In genomic region chr7:4420230-4420629, GRCm38 (mm10) we compare ENCODE assay signal across 28 mouse cellular contexts. TPM values are rescaled to one million over a fixed set of nuclear protein-coding genes. Genes with fewer than 3 reads are reported as not detected.
DNase-seq lines count a peak whose midpoint lies in the region; ATAC-seq lines count a peak whose summit lies in the region.
"Had no signal": no experiment of that assay in that cellular context is flagged by ENCODE, and none has a peak within 500 bp of the region (broad histone marks: within the 10 kb centered on the region; RNA-seq: fewer than 3 reads in every experiment).

No protein-coding gene starts in this region.

- H3K4me3 ChIP-seq in limb, embryonic 11.5 days (ENCODE audit: low read depth, low read length), result no peak overlapping the region
- no peak overlapping the region for H3K4me3 ChIP-seq in limb, embryonic 10.5 days
- H3K4me3 ChIP-seq: forebrain, embryonic 10.5 days; forebrain, embryonic 13.5 days; gastrocnemius, adult 2 months; heart, adult 2 months; heart, embryonic 12.5 days; heart, embryonic 15.5 days; hindbrain, embryonic 10.5 days; hindbrain, embryonic 13.5 days; intestine, embryonic 15.5 days had no signal

- H3K36me3 ChIP-seq in limb, embryonic 11.5 days (ENCODE audit: control insufficient read depth, insufficient read depth, low read length), result no peaks in the 10 kb centered on the region
- peaks cover 18% of the 10 kb centered on the region for H3K36me3 ChIP-seq in limb, embryonic 10.5 days
- no peaks in the 10 kb centered on the region for H3K36me3 ChIP-seq in splenic B cell, adult 2 months (ENCODE audit: control insufficient read depth, insufficient read depth, low read length, poor library complexity, severe bottlenecking)

- WGBS in limb, embryonic 11.5 days, result 64% methylated on average over 4 of the region's 4 CpGs
- 72% methylated on average over 4 of the region's 4 CpGs for WGBS in limb, embryonic 10.5 days

- H3K27me3 ChIP-seq in limb, embryonic 11.5 days (ENCODE audit: control insufficient read depth, insufficient read depth, low read length), result no peaks in the 10 kb centered on the region
- no peaks in the 10 kb centered on the region for H3K27me3 ChIP-seq in limb, embryonic 10.5 days (ENCODE audit: low read depth, poor library complexity, severe bottlenecking)
- H3K27me3 ChIP-seq in splenic B cell, adult 2 months (ENCODE audit: control insufficient read depth, insufficient read depth, low read length, poor library complexity, severe bottlenecking), result no peaks in the 10 kb centered on the region
- H3K27me3 ChIP-seq: forebrain, embryonic 13.5 days; heart, embryonic 12.5 days; heart, embryonic 15.5 days; hindbrain, embryonic 13.5 days; intestine, embryonic 15.5 days; Patski had no signal

- no peak for ATAC-seq in limb, embryonic 11.5 days (ENCODE audit: insufficient number of reproducible peaks, low FRiP score, low TSS enrichment, low read depth)
- ATAC-seq: CD4-positive, CD25-positive, alpha-beta regulatory T cell, adult 4 months; forebrain, embryonic 13.5 days; forebrain, postnatal 0 days; hindbrain, embryonic 16.5 days; intestine, embryonic 15.5 days; Patski had no signal

- no peaks in the 10 kb centered on the region for H3K4me1 ChIP-seq in limb, embryonic 11.5 days (ENCODE audit: control insufficient read depth, insufficient read depth, low read length)
- H3K4me1 ChIP-seq in limb, embryonic 10.5 days, result no peaks in the 10 kb centered on the region
- H3K4me1 ChIP-seq: forebrain, embryonic 10.5 days; forebrain, embryonic 13.5 days; heart, embryonic 12.5 days; heart, embryonic 15.5 days; hindbrain, embryonic 10.5 days; hindbrain, embryonic 13.5 days; intestine, embryonic 15.5 days had no signal

- no peak overlapping the region for H3K4me2 ChIP-seq in limb, embryonic 11.5 days (ENCODE audit: low read depth, severe bottlenecking)
- H3K4me2 ChIP-seq: forebrain, embryonic 13.5 days; heart, embryonic 12.5 days; heart, embryonic 15.5 days; hindbrain, embryonic 13.5 days; intestine, embryonic 15.5 days had no signal

- H3K27ac ChIP-seq in limb, embryonic 11.5 days (replicated peaks; ENCODE audit: low read depth, low read length), result no peak overlapping the region
- no peak overlapping the region for H3K27ac ChIP-seq in limb, embryonic 10.5 days
- H3K27ac ChIP-seq: forebrain, embryonic 10.5 days; forebrain, embryonic 13.5 days; gastrocnemius, adult 2 months; heart, adult 2 months; heart, embryonic 15.5 days; hindbrain, embryonic 10.5 days; hindbrain, embryonic 13.5 days; intestine, embryonic 15.5 days had no signal

- H3K9me3 ChIP-seq in limb, embryonic 11.5 days (ENCODE audit: control insufficient read depth, low read length), result no peaks in the 10 kb centered on the region; the same call in 1 of the 2 replicates
- H3K9me3 ChIP-seq in limb, embryonic 10.5 days (replicated peaks), result no peaks in the 10 kb centered on the region
- H3K9me3 ChIP-seq: forebrain, embryonic 10.5 days; forebrain, embryonic 13.5 days; heart, embryonic 12.5 days; heart, embryonic 15.5 days; hindbrain, embryonic 10.5 days; hindbrain, embryonic 13.5 days; intestine, embryonic 15.5 days had no signal

- no peak overlapping the region for H3K9ac ChIP-seq in limb, embryonic 11.5 days (ENCODE audit: low read length)
- H3K9ac ChIP-seq: forebrain, embryonic 13.5 days; forebrain, postnatal 0 days; heart, embryonic 12.5 days; heart, embryonic 15.5 days; hindbrain, embryonic 13.5 days; intestine, embryonic 15.5 days had no signal

- peak; percentile 13 for DNase-seq in limb, embryonic 11.5 days (ENCODE audit: low spot score)
- no peak for DNase-seq in limb, embryonic 10.5 days (ENCODE audit: low spot score)
- DNase-seq in A20 (ENCODE audit: low read depth, low spot score), result peak; percentile 44
- DNase-seq in splenic B cell, adult 2 months (ENCODE audit: low read depth, low spot score), result peak; percentile 55
- DNase-seq in kidney, postnatal 14 days, result no peak
- no peak for DNase-seq in thymus, adult 18-20 months
- DNase-seq: adrenal gland, postnatal 10 days; adrenal gland, postnatal 36 days; cerebellum, adult 18-20 months; cerebellum, adult 9-10 months; cerebellum, postnatal 14 days; forebrain, postnatal 0 days; gastrocnemius, adult 2 months; gastrocnemius, postnatal 14 days; heart, adult 2 months; heart, postnatal 10 days; heart, postnatal 36 days had no signal

RNA-seq across cellular contexts. Expression of gene Gp6, which starts 22.7 kb away (rescaled TPM):
- 0.23 and 0.67 TPM in 2 replicates for polyA plus RNA-seq in limb, embryonic 11.5 days (2014; fragmentation: Nextera tagmentation; extraction: Ambion mirVana)
- 0.30 and 0.35 TPM in 2 replicates for polyA plus RNA-seq in limb, embryonic 10.5 days (2016; fragmentation: Nextera tagmentation; extraction: Ambion mirVana)
- polyA plus RNA-seq: C2C12; forebrain, postnatal 0 days; Patski had no signal

RNA-seq across cellular contexts. Expression of gene Rdh13, which starts 25.2 kb away (rescaled TPM):
- polyA plus RNA-seq in limb, embryonic 11.5 days (2014; fragmentation: Nextera tagmentation; extraction: Ambion mirVana), result 29.8 and 30.0 TPM in 2 replicates
- polyA plus RNA-seq in limb, embryonic 10.5 days (2016; fragmentation: Nextera tagmentation; extraction: Ambion mirVana), result 31.9 and 35.0 TPM in 2 replicates

RNA-seq across cellular contexts. Expression of gene Eps8l1, which starts 40.2 kb away (rescaled TPM):
- 3.4 and 6.7 TPM in 2 replicates for polyA plus RNA-seq in limb, embryonic 11.5 days (2014; fragmentation: Nextera tagmentation; extraction: Ambion mirVana)
- 2.7 and 5.4 TPM in 2 replicates for polyA plus RNA-seq in limb, embryonic 10.5 days (2016; fragmentation: Nextera tagmentation; extraction: Ambion mirVana)

Comparison
In these comparisons a context has a peak if more than half of its experiments do, and no peak if none do; other contexts are left out.
1. DNase-seq: peak in limb, embryonic 11.5 days (single experiment), A20 (single experiment) and splenic B cell, adult 2 months (single experiment); none in limb, embryonic 10.5 days (single experiment), kidney, postnatal 14 days (single experiment) and thymus, adult 18-20 months (0 of 2).